Mouse (Mus musculus) left cerebral cortex, adult 11 months (tissue): ENCODE data around the gene Rabepk.
"Not testable (repeated sequence)": the region's sequence is repeated elsewhere in the genome, so short reads cannot be mapped to it uniquely, and the experiment has no call there.

Experiments
- DNase-seq: peaks from one replicate; pipeline ENCODE4 v3.0.0; 2022; ENCODE audit warnings: low spot score

Rabepk gene

GRCm38 (mm10) chr2:34762872-34763271 lies 36.8 kb downstream of the Rabepk start:
- DNase-seq, result no peak

- DNase-seq, result no peak
Measured at GRCm38 (mm10) chr2:34762174-34762573, 37.5 kb downstream of the Rabepk start.

- DNase-seq, result not testable (repeated sequence)
Measured at GRCm38 (mm10) chr2:34761272-34761671, 38.4 kb downstream of the Rabepk start.

- no peak for DNase-seq
Measured at GRCm38 (mm10) chr2:34757341-34757740, 42.4 kb downstream of the Rabepk start.

- DNase-seq, result no peak
Measured at GRCm38 (mm10) chr2:34754551-34755358, 45.0 kb downstream of the Rabepk start, which contains the start of gene Gapvd1. Gene Gapvd1, minus strand, starts transcription at chr2:34755232.

GRCm38 (mm10) chr2:34753811-34754550 lies 45.7 kb downstream of the Rabepk start:
- peak; percentile 59 for DNase-seq

GRCm38 (mm10) chr2:34750245-34750644 lies 49.5 kb downstream of the Rabepk start:
- DNase-seq, result no peak

GRCm38 (mm10) chr2:34748479-34748878 lies 51.2 kb downstream of the Rabepk start:
- no peak for DNase-seq

GRCm38 (mm10) chr2:34745673-34746072 lies 54.0 kb downstream of the Rabepk start:
- DNase-seq, result no peak

GRCm38 (mm10) chr2:34744476-34744875 lies 55.2 kb downstream of the Rabepk start:
- DNase-seq, result no peak

GRCm38 (mm10) chr2:34742675-34743074 lies 57.0 kb downstream of the Rabepk start:
- DNase-seq, result no peak

GRCm38 (mm10) chr2:34741390-34742159 lies 58.1 kb downstream of the Rabepk start:
- DNase-seq, result no peak

GRCm38 (mm10) chr2:34739684-34740391 lies 59.9 kb downstream of the Rabepk start:
- DNase-seq, result no peak

GRCm38 (mm10) chr2:34737911-34738310 lies 61.8 kb downstream of the Rabepk start:
- no peak for DNase-seq

- DNase-seq, result no peak
Measured at GRCm38 (mm10) chr2:34736626-34737025, 63.1 kb downstream of the Rabepk start.
